Mouse (Mus musculus): Measurements from ENCODE around the gene Rnase11.
"Not testable (repeated sequence)": the region's sequence is repeated elsewhere in the genome, so short reads cannot be mapped to it uniquely, and the experiment has no call there.

Rnase11 gene

DNA sequence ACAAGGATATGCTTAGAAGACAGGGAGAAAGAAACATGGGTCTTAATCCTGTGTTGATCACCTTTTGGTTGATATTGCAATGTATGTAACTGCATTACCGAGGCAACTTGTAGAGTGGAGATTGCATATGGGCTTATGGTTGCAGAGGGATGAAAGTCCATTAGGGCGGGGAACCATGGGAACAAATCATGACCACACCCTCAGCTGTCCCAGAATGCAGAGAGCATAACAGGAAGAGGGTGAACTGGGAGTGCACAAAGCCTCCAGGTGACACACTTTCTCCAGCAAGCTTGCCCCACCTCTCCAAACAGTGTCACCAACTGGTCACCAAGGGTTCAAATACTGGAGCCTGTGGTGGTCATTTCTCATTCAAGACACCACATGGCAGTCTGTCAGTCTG, 31.1 kb upstream of the Rnase11 start:
- no peak for DNase-seq (ENCODE audit: low read depth, low spot score)

- no peak for DNase-seq (ENCODE audit: low read depth, low spot score)
Observed at GRCm38 (mm10) chr14:51079180-51079579, 29.2 kb upstream of the Rnase11 start.

DNA sequence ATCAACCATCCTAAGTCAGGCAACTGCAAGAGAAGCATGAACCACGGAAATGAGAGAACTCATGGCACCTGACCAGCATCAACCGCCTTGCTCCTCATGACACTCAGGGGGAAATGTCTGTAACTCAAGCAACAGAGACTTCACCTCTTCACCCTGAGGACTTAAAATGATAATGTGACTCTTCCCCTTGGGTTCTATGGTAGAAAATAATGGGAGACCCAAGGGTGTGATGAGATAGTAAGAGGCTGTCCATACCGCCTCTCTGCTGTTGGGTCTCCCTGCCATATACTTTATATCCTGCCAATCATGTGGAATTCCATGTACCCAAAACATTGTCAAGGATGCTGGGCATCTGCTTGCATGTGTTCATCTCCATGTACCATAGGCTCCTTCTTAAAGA, 24.4 kb upstream of the Rnase11 start, which contains the start of gene Olfr750:
Gene Olfr750, minus strand, starts transcription at position 101 of the 400 bp plus-strand sequence.
- no peak for DNase-seq (ENCODE audit: low read depth, low spot score)

DNA sequence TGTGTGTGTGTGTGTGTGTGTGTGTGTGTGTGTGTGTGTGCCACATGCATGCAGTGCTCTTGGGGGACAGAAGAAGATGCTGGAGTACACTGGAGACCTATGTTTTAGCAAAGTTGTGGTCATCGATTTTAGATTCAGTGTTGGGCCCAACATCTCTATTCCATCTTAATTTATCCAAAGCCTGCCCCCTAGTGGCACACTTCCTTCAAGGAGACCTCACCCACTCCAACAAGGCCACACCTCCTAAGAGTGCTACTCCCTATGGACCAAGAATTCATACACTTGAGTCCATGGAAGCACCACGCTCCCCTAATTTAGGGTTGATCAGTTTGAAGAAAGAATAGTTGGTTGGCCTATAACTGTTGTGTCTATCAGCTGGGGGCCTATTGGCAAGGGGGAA, 19.7 kb upstream of the Rnase11 start:
- DNase-seq (ENCODE audit: low read depth, low spot score): no peak

- DNase-seq (ENCODE audit: low read depth, low spot score): no peak
Observed at GRCm38 (mm10) chr14:51068956-51069355, 19.0 kb upstream of the Rnase11 start.

GRCm38 (mm10) chr14:51060761-51061160, 10.8 kb upstream of the Rnase11 start:
- no peak for DNase-seq (ENCODE audit: low read depth, low spot score)

DNA sequence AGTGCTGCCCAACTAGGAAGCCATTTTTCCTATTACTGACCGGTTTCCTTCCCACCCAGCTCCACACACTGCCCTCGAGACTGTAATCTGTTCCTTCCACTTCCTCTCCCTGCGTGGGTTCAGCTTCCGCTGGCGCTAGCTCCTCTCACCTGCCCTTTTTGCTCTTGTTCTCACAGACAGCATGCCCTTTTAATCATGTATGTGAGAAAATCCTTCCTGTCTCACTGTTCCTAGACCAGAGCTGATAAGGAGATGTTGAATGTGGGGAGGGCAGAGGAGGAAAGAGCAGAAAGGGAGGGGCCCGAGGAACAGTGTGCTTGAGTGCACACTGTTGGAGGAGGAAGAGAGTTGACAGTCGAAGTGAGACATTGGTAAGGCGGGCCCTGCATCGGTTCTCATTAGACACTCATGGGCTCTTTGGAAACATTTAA, 7.5 kb upstream of the Rnase11 start, which contains the start of gene Rnase12:
Gene Rnase12, minus strand, starts transcription at position 261 of the 431 bp plus-strand sequence.
- no peak for DNase-seq (ENCODE audit: low read depth, low spot score)

DNA sequence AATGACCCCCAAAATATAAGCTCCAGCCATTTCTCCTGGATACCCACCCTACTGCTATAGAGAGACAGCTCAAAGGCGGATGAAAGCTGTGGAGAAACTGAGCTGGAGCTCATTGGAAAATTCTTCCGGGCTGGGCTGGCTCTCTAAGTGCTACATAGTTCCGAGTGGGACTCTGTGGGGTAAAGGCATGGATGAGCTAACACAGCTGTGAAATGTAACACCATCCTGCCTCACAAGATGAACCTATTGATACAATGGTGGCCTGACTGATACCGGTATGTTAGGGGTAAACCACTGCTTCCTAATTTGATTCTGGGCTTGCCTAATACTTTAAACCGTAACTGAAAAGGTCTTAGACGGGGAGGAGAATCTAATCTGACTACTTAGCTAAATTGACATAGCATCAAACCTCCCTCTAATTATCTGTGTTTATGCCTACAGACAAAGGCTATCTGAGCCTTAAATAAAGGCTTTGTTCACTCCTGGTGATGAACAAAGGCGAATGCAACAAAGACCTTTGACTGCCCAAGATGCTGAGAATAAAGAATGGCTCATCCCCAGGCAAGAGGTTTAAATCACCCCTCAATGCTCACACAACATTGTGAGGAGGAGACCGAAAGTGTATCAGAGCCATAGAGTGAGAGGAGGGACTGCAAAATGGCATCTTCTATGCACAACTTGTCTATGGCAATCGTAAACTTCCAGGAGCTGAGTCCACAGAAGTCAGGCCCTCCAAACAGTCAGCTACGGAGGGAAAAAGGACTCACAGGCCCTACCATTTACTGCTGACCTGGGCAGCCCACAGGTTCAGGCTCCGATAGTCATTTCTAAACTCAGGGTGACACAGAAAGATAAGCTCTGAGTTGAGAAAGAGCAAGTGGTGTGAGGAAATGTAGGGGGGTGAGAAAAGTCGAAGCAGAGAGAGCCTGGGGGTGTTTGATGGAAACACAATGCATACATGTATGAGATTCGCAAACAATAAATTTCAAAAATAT, 4.6 kb upstream of the Rnase11 start:
- no peak for DNase-seq (ENCODE audit: low read depth, low spot score)

DNA sequence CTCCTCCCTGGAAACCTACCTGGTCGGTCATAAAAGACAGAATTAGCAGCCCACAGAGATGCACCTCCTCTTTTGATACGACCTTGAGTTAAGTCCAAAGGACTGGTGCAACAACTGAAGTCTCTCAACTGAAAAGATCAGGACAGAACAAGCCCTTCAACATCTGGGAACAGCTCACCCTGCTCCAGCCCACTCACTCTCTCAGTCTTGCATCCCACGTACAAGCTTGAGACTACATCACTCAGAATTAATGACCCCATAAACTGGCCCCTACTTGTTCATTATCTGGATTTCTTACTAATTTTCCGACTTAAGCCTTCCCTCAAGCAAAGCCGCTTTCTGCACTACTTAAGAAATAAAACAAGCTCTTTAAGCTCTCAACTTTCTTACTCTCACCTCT, 3.2 kb upstream of the Rnase11 start:
- DNase-seq (ENCODE audit: low read depth, low spot score): no peak

GRCm38 (mm10) chr14:51051941-51052340, 2.0 kb upstream of the Rnase11 start:
- no peak for DNase-seq (ENCODE audit: low read depth, low spot score)

DNA sequence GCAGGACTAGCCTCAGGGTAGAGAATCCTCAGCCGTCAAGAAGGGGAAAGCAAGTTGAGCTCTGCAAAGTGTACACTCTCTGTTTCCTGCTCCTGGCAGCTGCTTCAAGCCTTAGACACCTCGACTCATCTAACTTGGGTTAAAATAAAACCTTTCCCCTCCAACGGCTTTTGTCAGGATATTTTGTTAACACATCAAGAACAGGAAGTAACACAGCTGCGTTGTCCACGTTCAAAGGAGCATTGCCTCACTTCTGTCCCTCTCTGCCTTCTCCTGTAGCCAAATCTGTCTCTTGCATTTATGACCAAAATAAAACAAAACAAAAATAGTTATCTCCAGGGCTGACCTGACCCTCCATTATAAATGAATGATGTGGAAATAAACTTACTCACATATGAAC, 2.1 kb downstream of the Rnase11 start:
- DNase-seq (ENCODE audit: low read depth, low spot score): no peak

DNA sequence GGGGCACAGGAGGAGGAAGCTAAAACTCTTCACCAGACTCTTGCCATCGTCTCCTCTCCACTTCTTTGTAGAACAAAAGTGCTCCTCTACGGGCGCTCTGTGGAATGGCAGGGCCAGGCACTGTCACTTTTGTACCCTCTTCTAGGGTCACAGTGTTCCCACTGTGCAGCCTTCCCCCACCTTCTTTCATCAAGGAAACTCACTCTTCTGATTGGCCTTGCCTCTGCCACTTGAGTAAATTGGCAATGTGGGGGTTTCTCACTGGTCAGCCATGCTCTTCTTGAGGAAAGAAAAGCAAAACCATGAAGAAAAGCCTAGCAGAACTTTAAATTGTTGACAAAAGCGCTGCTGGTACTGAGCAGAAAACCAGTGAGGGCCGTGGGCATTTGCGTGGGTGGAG, 8.2 kb downstream of the Rnase11 start, which contains the start of gene Rnase9:
Gene Rnase9, minus strand, starts transcription at position 101 of the 400 bp plus-strand sequence.
- no peak for DNase-seq (ENCODE audit: low read depth, low spot score)

- no peak for DNase-seq (ENCODE audit: low read depth, low spot score)
Observed at GRCm38 (mm10) chr14:51036214-51036613, 13.7 kb downstream of the Rnase11 start.

DNA sequence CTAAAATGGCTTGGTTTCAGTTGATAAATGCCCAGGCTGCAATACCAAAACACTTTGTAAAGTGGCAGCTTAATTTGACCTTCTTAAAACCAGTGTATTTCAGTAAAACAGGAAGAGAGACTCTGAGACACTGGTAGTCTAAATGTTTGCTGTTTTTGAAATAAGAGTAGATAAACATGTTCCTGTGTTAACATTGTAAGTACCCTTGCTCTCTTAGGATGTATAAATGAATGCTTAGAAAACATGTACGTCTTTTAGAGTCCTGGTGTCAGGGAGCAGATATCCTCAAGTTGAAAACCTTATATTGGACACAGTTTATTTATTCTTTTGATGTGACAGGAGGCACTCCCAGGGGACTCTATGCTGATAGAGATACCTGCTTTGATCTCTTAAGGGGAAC, 14.8 kb downstream of the Rnase11 start:
- DNase-seq (ENCODE audit: low read depth, low spot score): no peak

DNA sequence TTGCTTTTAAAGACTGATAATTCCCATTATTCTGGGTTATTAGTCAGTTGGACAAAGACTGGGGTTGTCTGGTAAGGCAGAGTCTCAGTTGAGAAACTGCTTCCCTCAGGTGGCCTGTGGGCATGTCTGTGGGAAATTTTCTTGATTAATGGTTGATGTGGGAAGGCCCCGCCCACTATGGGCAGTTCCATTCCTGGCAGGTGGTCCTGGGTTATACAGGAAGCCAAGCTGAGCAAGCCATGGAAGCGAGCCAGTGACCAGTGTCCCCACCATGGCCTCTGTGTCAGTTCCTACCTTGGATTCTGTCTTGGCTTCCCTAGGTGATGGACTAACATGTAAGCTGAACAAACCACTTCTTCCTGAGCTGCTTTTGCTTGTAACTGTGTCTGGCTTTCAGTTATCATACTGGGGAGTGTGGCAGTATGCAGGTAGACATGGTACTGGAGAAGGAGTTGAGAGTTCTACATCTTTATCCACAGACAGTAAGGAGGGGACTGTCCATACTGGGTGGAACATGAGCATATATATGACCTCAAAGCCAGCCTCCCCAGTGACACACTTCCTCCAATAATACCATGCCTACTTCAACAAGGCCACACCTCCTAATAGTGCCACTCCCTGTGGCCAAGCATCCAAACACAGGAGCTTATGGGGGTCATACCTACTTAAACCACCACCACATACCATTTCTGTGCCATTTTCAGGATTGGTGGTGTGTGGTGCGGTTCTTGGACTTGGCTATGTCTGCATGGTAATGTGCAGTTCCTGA, 22.4 kb downstream of the Rnase11 start:
- no peak for DNase-seq (ENCODE audit: low read depth, low spot score)

- DNase-seq (ENCODE audit: low read depth, low spot score): peak; percentile 42
Observed at GRCm38 (mm10) chr14:51026391-51027133, 23.4 kb downstream of the Rnase11 start.

- no peak for DNase-seq (ENCODE audit: low read depth, low spot score)
Observed at GRCm38 (mm10) chr14:51024820-51025219, 25.1 kb downstream of the Rnase11 start.

- DNase-seq (ENCODE audit: low read depth, low spot score): no peak
Observed at GRCm38 (mm10) chr14:51023457-51023856, 26.5 kb downstream of the Rnase11 start.

GRCm38 (mm10) chr14:51017256-51017655, 32.7 kb downstream of the Rnase11 start:
- no peak for DNase-seq (ENCODE audit: low read depth, low spot score)

DNA sequence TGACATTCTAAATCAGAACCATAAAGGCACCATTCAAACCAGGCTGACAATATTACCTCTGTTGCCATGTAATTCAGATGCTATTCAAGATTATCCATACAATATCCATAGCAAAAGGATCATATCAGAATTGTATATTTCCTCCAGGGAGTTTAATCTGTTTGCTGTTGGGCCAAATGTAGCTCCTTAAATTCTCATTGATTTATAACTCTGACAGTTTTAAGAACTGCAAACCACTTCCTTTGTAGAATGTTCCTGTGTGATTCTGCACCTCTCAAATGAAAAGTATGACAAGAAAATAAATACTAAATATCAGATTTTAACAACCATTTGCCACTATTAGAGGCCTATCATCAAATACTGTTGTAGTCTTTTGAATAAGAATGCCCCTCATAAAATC, 34.2 kb downstream of the Rnase11 start:
- DNase-seq (ENCODE audit: low read depth, low spot score): no peak

GRCm38 (mm10) chr14:51014724-51015123, 35.2 kb downstream of the Rnase11 start:
- not testable (repeated sequence) for DNase-seq (ENCODE audit: low read depth, low spot score)

All from WW6 (cell line).